ENCODE assay signal across 10 mouse cellular contexts in the genomic region with DNA sequence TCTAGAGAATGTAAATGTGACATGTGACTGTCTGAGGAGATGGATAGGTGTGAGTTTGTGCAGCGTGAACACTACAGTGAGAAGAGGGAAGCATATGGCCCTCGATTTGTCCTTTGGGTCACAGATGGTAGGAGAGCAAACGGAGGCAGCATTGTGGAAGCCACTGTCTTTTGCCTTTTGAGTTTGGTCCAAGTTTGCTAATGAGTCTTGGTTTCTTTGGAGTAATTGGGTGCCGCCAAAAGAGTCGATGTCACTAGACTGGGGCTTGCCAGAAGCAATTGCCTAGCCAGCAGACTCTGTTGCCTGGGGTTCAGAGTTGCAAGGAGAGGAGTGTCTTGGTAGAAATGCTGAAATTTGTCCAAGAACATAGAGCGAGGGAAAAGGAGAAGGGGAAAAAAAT. TPM values are rescaled to one million over a fixed set of nuclear protein-coding genes. Genes with fewer than 3 reads are reported as not detected.
DNase-seq lines count a peak whose midpoint lies in the region; ATAC-seq lines count a peak whose summit lies in the region.
"Had no signal": no experiment of that assay in that cellular context is flagged by ENCODE, and none has a peak within 500 bp of the region (broad histone marks: within the 10 kb centered on the region; RNA-seq: fewer than 3 reads in every experiment).

No protein-coding gene starts in this region.

- H3K27me3 ChIP-seq in forebrain, embryonic 12.5 days, result peaks cover 2% of the 10 kb centered on the region; the same call in 1 of the 2 replicates
- H3K27me3 ChIP-seq in midbrain, embryonic 14.5 days (ENCODE audit: control insufficient read depth, insufficient read depth, low read length), result no peaks in the 10 kb centered on the region

- peaks cover 3% of the 10 kb centered on the region; the same call in 1 of the 2 replicates for H3K4me1 ChIP-seq in brown adipose tissue, adult 24 weeks (ENCODE audit: control insufficient read depth, insufficient read depth, insufficient read length, low read length)
- H3K4me1 ChIP-seq in forebrain, embryonic 12.5 days, result peaks cover 27% of the 10 kb centered on the region
- H3K4me1 ChIP-seq in midbrain, embryonic 14.5 days (ENCODE audit: control insufficient read depth, insufficient read depth, low read length), result peaks cover 12% of the 10 kb centered on the region

- peak overlapping the region; percentile 92; the same call in 1 of the 2 replicates for H3K4me2 ChIP-seq in forebrain, embryonic 12.5 days
- H3K4me2 ChIP-seq in midbrain, embryonic 14.5 days (ENCODE audit: low read length), result peak overlapping the region; percentile 71

- ATAC-seq in forebrain, embryonic 12.5 days (ENCODE audit: low FRiP score), result no peak
- ATAC-seq in midbrain, embryonic 14.5 days (ENCODE audit: low FRiP score, low TSS enrichment), result no peak

- no peak overlapping the region for H3K9ac ChIP-seq in forebrain, embryonic 12.5 days
- no peak overlapping the region for H3K9ac ChIP-seq in midbrain, embryonic 14.5 days (replicated peaks; ENCODE audit: low read length)

- 71% methylated on average over 6 of the region's 6 CpGs for WGBS in forebrain, embryonic 12.5 days
- WGBS in midbrain, embryonic 14.5 days, result 80% methylated on average over 6 of the region's 6 CpGs

- H3K36me3 ChIP-seq in forebrain, embryonic 12.5 days (replicated peaks), result peaks cover 16% of the 10 kb centered on the region
- peaks cover 15% of the 10 kb centered on the region for H3K36me3 ChIP-seq in midbrain, embryonic 14.5 days (ENCODE audit: control insufficient read depth, insufficient read depth, low read length)

- DNase-seq in layer of hippocampus, adult 9-11 months, result peak; percentile 38
- no peak for DNase-seq in layer of hippocampus, adult 11-12 months (ENCODE audit: low spot score)
- DNase-seq in midbrain, embryonic 14.5 days, result no peak
- no peak for DNase-seq in adrenal gland, postnatal 25 days
- DNase-seq in thymus, postnatal 4 days, result no peak
- no peak for DNase-seq in heart, adult 18-20 months

- H3K27ac ChIP-seq in brown adipose tissue, adult 24 weeks (replicated peaks; ENCODE audit: low read depth, low read length), result peak overlapping the region; percentile 57; the same call in 1 of the 2 replicates
- peak overlapping the region; percentile 50; the same call in 1 of the 2 replicates for H3K27ac ChIP-seq in forebrain, embryonic 12.5 days
- H3K27ac ChIP-seq in midbrain, embryonic 14.5 days (replicated peaks; ENCODE audit: low read depth, low read length), result peak overlapping the region; percentile 99
- H3K27ac ChIP-seq: embryonic facial prominence, embryonic 13.5 days had no signal

- H3K9me3 ChIP-seq in forebrain, embryonic 12.5 days, result no peaks in the 10 kb centered on the region
- H3K9me3 ChIP-seq in midbrain, embryonic 14.5 days (ENCODE audit: control insufficient read depth, low read length), result no peaks in the 10 kb centered on the region
- H3K9me3 ChIP-seq: embryonic facial prominence, embryonic 13.5 days had no signal

- no peak overlapping the region for H3K4me3 ChIP-seq in brown adipose tissue, adult 24 weeks (ENCODE audit: insufficient read depth, low read depth, low read length)
- no peak overlapping the region for H3K4me3 ChIP-seq in forebrain, embryonic 12.5 days (replicated peaks)
- H3K4me3 ChIP-seq in midbrain, embryonic 14.5 days (replicated peaks; ENCODE audit: low read depth, low read length), result no peak overlapping the region; the same call in 1 of the 2 replicates

RNA-seq across cellular contexts. Expression of gene Atxn7l2, which starts 1.1 kb away (rescaled TPM):
- polyA plus RNA-seq in brown adipose tissue, adult 24 weeks (2012; ENCODE audit: insufficient read depth, insufficient read length, missing spikeins), result 0.91 and 2.4 TPM in 2 replicates
- polyA plus RNA-seq in forebrain, embryonic 12.5 days (2016; fragmentation: Nextera tagmentation; extraction: Ambion mirVana), result 24.0 and 28.1 TPM in 2 replicates
- 26.5 and 27.9 TPM in 2 replicates for polyA plus RNA-seq in midbrain, embryonic 14.5 days (2014; fragmentation: Nextera tagmentation; extraction: Ambion mirVana)
- total RNA-seq in adrenal gland, postnatal 25 days (2021), result 12.8 and 15.1 TPM in 2 replicates
- total RNA-seq in heart, adult 18-20 months (2021), result 1 to 10 TPM; 2.2 to 2.6 TPM

RNA-seq across cellular contexts. Expression of gene Cyb561d1, which starts 10.8 kb away (rescaled TPM):
- polyA plus RNA-seq in brown adipose tissue, adult 24 weeks (2012; ENCODE audit: insufficient read depth, insufficient read length, missing spikeins), result 3.5 and 4.8 TPM in 2 replicates
- polyA plus RNA-seq in forebrain, embryonic 12.5 days (2016; fragmentation: Nextera tagmentation; extraction: Ambion mirVana), result 4.3 and 5.6 TPM in 2 replicates
- 2.7 and 4.3 TPM in 2 replicates for polyA plus RNA-seq in midbrain, embryonic 14.5 days (2014; fragmentation: Nextera tagmentation; extraction: Ambion mirVana)
- 8.7 and 12.1 TPM in 2 replicates for total RNA-seq in adrenal gland, postnatal 25 days (2021)
- 1 to 10 TPM; 5.2 to 5.3 TPM for total RNA-seq in heart, adult 18-20 months (2021)

RNA-seq across cellular contexts. Expression of gene Sypl2, which starts 14.6 kb away (rescaled TPM):
- 2.7 and 3.9 TPM in 2 replicates for polyA plus RNA-seq in brown adipose tissue, adult 24 weeks (2012; ENCODE audit: insufficient read depth, insufficient read length, missing spikeins)
- 2.6 and 2.8 TPM in 2 replicates for polyA plus RNA-seq in forebrain, embryonic 12.5 days (2016; fragmentation: Nextera tagmentation; extraction: Ambion mirVana)
- 0.42 and 0.43 TPM in 2 replicates for polyA plus RNA-seq in midbrain, embryonic 14.5 days (2014; fragmentation: Nextera tagmentation; extraction: Ambion mirVana)
- 0.15 and 0.38 TPM in 2 replicates for total RNA-seq in adrenal gland, postnatal 25 days (2021)
- total RNA-seq in heart, adult 18-20 months (2021), result 1 to 10 TPM; 2.1 to 2.5 TPM
- total RNA-seq: monocyte, adult 5-6 weeks had no signal

RNA-seq across cellular contexts. Expression of gene Amigo1, which starts 25.7 kb away (rescaled TPM):
- 5.8 and 10.1 TPM in 2 replicates for polyA plus RNA-seq in brown adipose tissue, adult 24 weeks (2012; ENCODE audit: insufficient read depth, insufficient read length, missing spikeins)
- 7.5 and 8.9 TPM in 2 replicates for polyA plus RNA-seq in forebrain, embryonic 12.5 days (2016; fragmentation: Nextera tagmentation; extraction: Ambion mirVana)
- polyA plus RNA-seq in midbrain, embryonic 14.5 days (2014; fragmentation: Nextera tagmentation; extraction: Ambion mirVana), result 10.2 and 10.3 TPM in 2 replicates
- total RNA-seq in adrenal gland, postnatal 25 days (2021), result 21.0 and 24.7 TPM in 2 replicates
- 10 to 100 TPM; 18.2 to 19.4 TPM for total RNA-seq in heart, adult 18-20 months (2021)

RNA-seq across cellular contexts. Expression of gene Psma5, which starts 44.9 kb away (rescaled TPM):
- polyA plus RNA-seq in brown adipose tissue, adult 24 weeks (2012; ENCODE audit: insufficient read depth, insufficient read length, missing spikeins), result 99.2 and 140 TPM in 2 replicates
- 229 and 241 TPM in 2 replicates for polyA plus RNA-seq in forebrain, embryonic 12.5 days (2016; fragmentation: Nextera tagmentation; extraction: Ambion mirVana)
- 249 and 256 TPM in 2 replicates for polyA plus RNA-seq in midbrain, embryonic 14.5 days (2014; fragmentation: Nextera tagmentation; extraction: Ambion mirVana)
- 74.3 and 95.5 TPM in 2 replicates for total RNA-seq in adrenal gland, postnatal 25 days (2021)
- 10 to 100 TPM; 55.0 to 59.5 TPM for total RNA-seq in heart, adult 18-20 months (2021)
